Mouse (Mus musculus): ENCODE data around the gene Atrip. TPM values are rescaled to one million over a fixed set of nuclear protein-coding genes. Genes with fewer than 3 reads are reported as not detected.

Gene Atrip
- polyA plus RNA-seq, 1 experiment = not detected

DNA sequence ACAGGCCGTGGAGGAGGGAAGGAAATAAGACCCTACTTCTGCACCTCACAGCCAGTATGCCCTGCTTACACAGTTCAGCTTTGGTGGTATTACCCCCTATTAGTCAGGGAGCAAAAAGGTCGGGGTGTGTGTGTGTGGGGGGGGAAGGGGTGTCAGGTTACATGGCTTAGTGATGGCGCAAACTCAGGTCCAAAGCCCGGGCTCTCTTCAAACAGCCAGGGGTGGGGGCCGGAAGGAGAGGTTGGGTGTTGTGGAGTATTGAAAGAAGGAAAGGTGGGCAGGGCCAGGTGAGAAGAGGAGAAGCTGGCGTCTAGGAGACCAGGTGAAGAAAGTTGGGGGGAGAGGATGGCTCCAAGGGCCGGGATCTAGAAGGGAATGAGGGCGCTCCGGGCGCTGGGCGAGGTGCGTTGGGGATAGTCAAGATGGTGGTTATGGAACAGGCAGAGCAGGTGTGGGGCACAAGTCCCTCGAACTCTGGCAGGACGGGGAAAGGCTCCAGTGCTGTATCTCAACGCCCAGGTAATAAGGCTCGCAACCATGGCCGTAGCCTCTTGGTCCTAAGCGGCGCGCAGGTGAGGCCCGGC is 20.7 kb upstream of the Atrip start:
- peak overlapping the region; percentile 81; the same call in 1 of the 2 replicates for H3K27ac ChIP-seq (ENCODE audit: insufficient read depth, low read depth, low read length)
- peak overlapping the region; percentile 90 for H3K4me3 ChIP-seq (ENCODE audit: insufficient read depth, low read depth, low read length)
- TF ChIP-seq POLR2A (IDR thresholded peaks at IDR 0.05; ENCODE audit: insufficient read depth, low read depth, low read length) (no peak), CTCF (IDR thresholded peaks at IDR 0.05; ENCODE audit: insufficient read depth, low read depth, low read length) (no peak)
- H3K4me1 ChIP-seq (ENCODE audit: control insufficient read depth, insufficient read depth, low read length) = peaks cover 35% of the 10 kb centered on the region
- 9% methylated on average over 21 of the region's 21 CpGs for WGBS

GRCm38 (mm10) chr9:109093786-109094552 is 20.0 kb upstream of the Atrip start:
- no peak overlapping the region for H3K27ac ChIP-seq (ENCODE audit: insufficient read depth, low read depth, low read length)
- no peak overlapping the region for H3K4me3 ChIP-seq (ENCODE audit: insufficient read depth, low read depth, low read length)
- H3K4me1 ChIP-seq (ENCODE audit: control insufficient read depth, insufficient read depth, low read length) = peaks cover 32% of the 10 kb centered on the region
- no peak for TF ChIP-seq CTCF (IDR thresholded peaks at IDR 0.05; ENCODE audit: insufficient read depth, low read depth, low read length)
- no peak for TF ChIP-seq POLR2A (IDR thresholded peaks at IDR 0.05; ENCODE audit: insufficient read depth, low read depth, low read length)
- 43% methylated on average over 11 of the region's 11 CpGs for WGBS

DNA sequence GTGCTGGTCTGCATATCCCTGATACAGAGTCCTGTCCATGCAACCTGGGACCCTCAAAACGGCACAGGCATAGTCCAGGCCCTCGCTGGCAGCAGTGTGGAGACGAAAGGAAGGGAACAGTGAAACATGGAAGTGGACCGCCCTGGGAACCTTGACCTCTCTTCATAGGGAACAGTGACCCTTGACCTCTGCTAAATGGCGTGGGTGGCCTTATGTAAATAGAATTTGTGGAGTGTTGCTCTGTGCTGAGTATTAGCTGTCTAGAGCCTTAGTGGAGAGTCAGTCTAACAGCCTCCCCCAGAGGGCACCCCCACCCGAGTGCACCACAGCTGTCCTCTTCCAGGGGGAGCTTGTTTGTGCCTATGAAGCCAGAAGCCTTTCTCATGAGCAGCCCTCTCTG is 18.9 kb upstream of the Atrip start:
- peaks cover 25% of the 10 kb centered on the region for H3K4me1 ChIP-seq (ENCODE audit: control insufficient read depth, insufficient read depth, low read length)
- H3K4me3 ChIP-seq (ENCODE audit: insufficient read depth, low read depth, low read length) = no peak overlapping the region
- TF ChIP-seq CTCF (IDR thresholded peaks at IDR 0.05; ENCODE audit: insufficient read depth, low read depth, low read length) (no peak), POLR2A (IDR thresholded peaks at IDR 0.05; ENCODE audit: insufficient read depth, low read depth, low read length) (no peak)
- no peak overlapping the region for H3K27ac ChIP-seq (ENCODE audit: insufficient read depth, low read depth, low read length)
- WGBS = 75% methylated on average over 6 of the region's 6 CpGs

- Histone ChIP-seq H3K27ac (ENCODE audit: insufficient read depth, low read depth, low read length) (no peak overlapping the region), H3K4me3 (ENCODE audit: insufficient read depth, low read depth, low read length) (no peak overlapping the region), H3K4me1 (ENCODE audit: control insufficient read depth, insufficient read depth, low read length) (peaks cover 20% of the 10 kb centered on the region)
- no peak for TF ChIP-seq POLR2A (IDR thresholded peaks at IDR 0.05; ENCODE audit: insufficient read depth, low read depth, low read length)
- no peak for TF ChIP-seq CTCF (IDR thresholded peaks at IDR 0.05; ENCODE audit: insufficient read depth, low read depth, low read length)
- 91% methylated on average over 8 of the region's 8 CpGs for WGBS
These were observed 17.9 kb upstream of the Atrip start for GRCm38 (mm10) chr9:109091802-109092201.

- H3K4me3 ChIP-seq (ENCODE audit: insufficient read depth, low read depth, low read length) = no peak overlapping the region
- 35% methylated on average over 15 of the region's 15 CpGs for WGBS
- H3K27ac ChIP-seq (ENCODE audit: insufficient read depth, low read depth, low read length) = no peak overlapping the region
- TF ChIP-seq POLR2A (IDR thresholded peaks at IDR 0.05; ENCODE audit: insufficient read depth, low read depth, low read length) (no peak), CTCF (IDR thresholded peaks at IDR 0.05; ENCODE audit: insufficient read depth, low read depth, low read length) (no peak)
- peaks cover 11% of the 10 kb centered on the region for H3K4me1 ChIP-seq (ENCODE audit: control insufficient read depth, insufficient read depth, low read length)
These were observed 16.5 kb upstream of the Atrip start for GRCm38 (mm10) chr9:109090446-109090845.

DNA sequence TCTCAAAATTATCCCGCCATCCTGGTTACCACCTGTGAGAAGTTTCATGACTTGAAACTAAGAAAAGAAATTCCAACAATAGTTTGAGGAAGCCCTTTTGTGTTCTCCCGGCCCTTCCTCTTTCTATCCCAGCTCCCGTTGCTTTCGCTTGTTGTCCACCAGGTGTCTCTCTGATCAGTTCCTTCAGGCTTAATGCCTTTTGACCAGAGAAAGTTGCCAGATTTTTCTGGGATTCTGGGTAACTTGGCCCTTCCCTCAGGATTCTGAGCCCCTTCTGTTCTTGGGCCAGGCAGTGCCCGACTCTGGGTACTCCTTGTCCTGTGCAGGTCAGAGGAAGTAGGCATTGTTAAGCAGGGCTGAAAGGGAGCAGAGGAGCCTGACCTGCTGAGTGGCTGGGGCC is 14.1 kb upstream of the Atrip start:
- WGBS = 5% methylated on average over 5 of the region's 5 CpGs
- TF ChIP-seq CTCF (IDR thresholded peaks at IDR 0.05; ENCODE audit: insufficient read depth, low read depth, low read length) = no peak
- TF ChIP-seq POLR2A (IDR thresholded peaks at IDR 0.05; ENCODE audit: insufficient read depth, low read depth, low read length) = no peak
- peaks cover 2% of the 10 kb centered on the region for H3K4me1 ChIP-seq (ENCODE audit: control insufficient read depth, insufficient read depth, low read length)
- no peak overlapping the region for H3K27ac ChIP-seq (ENCODE audit: insufficient read depth, low read depth, low read length)
- H3K4me3 ChIP-seq (ENCODE audit: insufficient read depth, low read depth, low read length) = no peak overlapping the region

- TF ChIP-seq CTCF (IDR thresholded peaks at IDR 0.05; ENCODE audit: insufficient read depth, low read depth, low read length) (no peak), POLR2A (IDR thresholded peaks at IDR 0.05; ENCODE audit: insufficient read depth, low read depth, low read length) (no peak)
- H3K27ac ChIP-seq (ENCODE audit: insufficient read depth, low read depth, low read length) = no peak overlapping the region
- WGBS = 7% methylated on average over 2 of the region's 2 CpGs
- no peak overlapping the region for H3K4me3 ChIP-seq (ENCODE audit: insufficient read depth, low read depth, low read length)
- peaks cover 3% of the 10 kb centered on the region for H3K4me1 ChIP-seq (ENCODE audit: control insufficient read depth, insufficient read depth, low read length)
These were observed 11.0 kb upstream of the Atrip start for GRCm38 (mm10) chr9:109084922-109085321.

DNA sequence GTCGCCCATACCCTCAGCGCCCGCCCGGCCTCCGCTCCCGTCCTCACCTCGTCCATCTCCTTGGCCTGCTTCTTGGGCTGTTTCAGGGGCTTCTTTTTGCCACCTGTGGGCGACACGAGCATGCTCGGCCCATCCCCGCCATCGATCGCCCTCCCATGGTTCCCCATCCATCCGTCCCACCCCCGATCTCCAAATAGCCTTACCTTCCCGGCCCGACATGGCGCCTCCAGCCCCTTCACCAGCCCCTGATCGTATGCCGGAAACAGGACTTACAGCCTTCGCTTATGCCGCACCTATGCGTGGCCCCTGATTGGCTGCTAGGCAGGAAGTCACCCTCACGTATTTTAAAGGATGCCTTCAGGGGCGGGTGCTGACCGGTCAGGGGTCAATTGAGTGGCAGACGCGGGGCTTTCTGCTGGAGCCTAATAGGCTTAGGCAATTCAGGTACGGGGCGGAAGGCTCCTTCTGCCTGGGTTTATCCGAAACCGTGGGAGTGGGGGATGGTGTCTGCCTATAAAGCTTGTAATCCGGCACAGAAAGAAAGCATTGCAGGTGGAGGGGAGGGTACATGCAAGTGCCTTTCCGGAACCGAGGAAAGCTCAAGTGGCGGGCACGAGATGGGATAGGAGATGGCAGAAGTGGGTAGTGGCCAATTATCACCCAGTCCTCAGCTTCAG is 8.3 kb upstream of the Atrip start, which contains the start of the genes Ccdc51 and Tma7:
Gene Ccdc51 (plus strand): TSS at position 370 of the 677 bp plus-strand sequence.
Gene Tma7 (minus strand): TSS at position 464 of the 677 bp plus-strand sequence.
- peaks cover 3% of the 10 kb centered on the region for H3K4me1 ChIP-seq (ENCODE audit: control insufficient read depth, insufficient read depth, low read length)
- peak within 1 kb of the TSS; percentile 90 for H3K4me3 ChIP-seq (ENCODE audit: insufficient read depth, low read depth, low read length)
- under 1% methylated on average over 37 of the region's 37 CpGs for WGBS
- peak within 1 kb of the TSS; percentile 38 for H3K27ac ChIP-seq (ENCODE audit: insufficient read depth, low read depth, low read length)
- TF ChIP-seq POLR2A (IDR thresholded peaks at IDR 0.05; ENCODE audit: insufficient read depth, low read depth, low read length) (peak; percentile 39), CTCF (IDR thresholded peaks at IDR 0.05; ENCODE audit: insufficient read depth, low read depth, low read length) (no peak)

GRCm38 (mm10) chr9:109081749-109082123 is 7.8 kb upstream of the Atrip start:
- peak overlapping the region; percentile 27; the same call in 1 of the 2 replicates for H3K27ac ChIP-seq (ENCODE audit: insufficient read depth, low read depth, low read length)
- H3K4me3 ChIP-seq (ENCODE audit: insufficient read depth, low read depth, low read length) = peak overlapping the region; percentile 90
- TF ChIP-seq CTCF (IDR thresholded peaks at IDR 0.05; ENCODE audit: insufficient read depth, low read depth, low read length) (no peak), POLR2A (IDR thresholded peaks at IDR 0.05; ENCODE audit: insufficient read depth, low read depth, low read length) (no peak)
- WGBS = 5% methylated on average over 11 of the region's 11 CpGs
- peaks cover 3% of the 10 kb centered on the region for H3K4me1 ChIP-seq (ENCODE audit: control insufficient read depth, insufficient read depth, low read length)
